Mouse (Mus musculus) embryonic facial prominence, embryonic 15.5 days (tissue): ENCODE measurements around the gene Hepacam. TPM values are rescaled to one million over a fixed set of nuclear protein-coding genes. Genes with fewer than 3 reads are reported as not detected.

Experiments
- ATAC-seq: fragments of 200-750 bp; cut with Nextera tagmentation; 2 replicates; pipeline ENCODE4 v1.8.0; 2017; ENCODE audit warnings: low read depth, moderate TSS enrichment; ENCODE audit not compliant: insufficient number of reproducible peaks, low FRiP score, low TSS enrichment
- H3K27ac ChIP-seq: fragments of 300-500 bp; sonication (generic); replicated peaks from 2 replicates; pipeline ENCODE4 v1.5.1; 2015; ENCODE audit warnings: mild to moderate bottlenecking, inconsistent platforms
- H3K27me3 ChIP-seq: fragments of 300-500 bp; sonication (generic); 2 replicates; pipeline ENCODE4 v1.6.1; 2015; ENCODE audit warnings: inconsistent platforms
- H3K36me3 ChIP-seq: fragments of 300-500 bp; sonication (generic); 2 replicates; pipeline ENCODE4 v1.6.1; 2015; ENCODE audit warnings: mild to moderate bottlenecking, inconsistent platforms
- H3K4me1 ChIP-seq: fragments of 300-500 bp; sonication (generic); 2 replicates; pipeline ENCODE4 v1.6.1; 2015; ENCODE audit warnings: inconsistent platforms
- H3K4me2 ChIP-seq: fragments of 300-500 bp; sonication (generic); replicated peaks from 2 replicates; pipeline ENCODE4 v1.6.1; 2015; ENCODE audit warnings: mild to moderate bottlenecking, inconsistent platforms
- H3K4me3 ChIP-seq: fragments of 300-500 bp; sonication (generic); replicated peaks from 2 replicates; pipeline ENCODE4 v1.5.1; 2015; ENCODE audit warnings: mild to moderate bottlenecking, inconsistent platforms
- H3K9ac ChIP-seq: fragments of 300-500 bp; sonication (generic); 2 replicates; pipeline ENCODE4 v1.6.1; 2015; ENCODE audit warnings: inconsistent platforms
- H3K9me3 ChIP-seq: fragments of 300-500 bp; sonication (generic); replicated peaks from 2 replicates; pipeline ENCODE4 v1.6.1; 2016; ENCODE audit warnings: inconsistent platforms
- WGBS: fragments of 180-500 bp; shearing (Covaris S2); methylation state at CpG from one replicate; pipeline ENCODE4 v1.1.7; 2015; 5-methylcytosine and 5-hydroxymethylcytosine counted together
- polyA plus RNA-seq: library from polyadenylated mRNA; unstranded; fragments of >200 nt; fragmentation: Nextera tagmentation; extraction: Ambion mirVana; gene quantifications from 2 replicates; pipeline ENCODE4 v1.2.1, GENCODE M21; 2015

The Hepacam gene
- polyA plus RNA-seq, 1 experiment from 2014 or later: 0.64 TPM

GRCm38 (mm10) chr9:37390891-37391290 lies 23.7 kb downstream of the Hepacam start:
- Histone ChIP-seq H3K4me1 (no peaks in the 10 kb centered on the region), H3K4me3 (no peak overlapping the region), H3K9ac (no peak overlapping the region), H3K27ac (no peak overlapping the region), H3K27me3 (peaks cover 6% of the 10 kb centered on the region; the same call in 1 of the 2 replicates), H3K4me2 (no peak overlapping the region), H3K36me3 (no peaks in the 10 kb centered on the region), H3K9me3 (no peaks in the 10 kb centered on the region)
- WGBS: 68% methylated on average over 2 of the region's 2 CpGs
- ATAC-seq: no peak

- Histone ChIP-seq H3K36me3 (no peaks in the 10 kb centered on the region), H3K9me3 (no peaks in the 10 kb centered on the region), H3K27me3 (0 out of 2 replicates have a peak, but pooled peaks cover under 1% of the 10 kb centered on the region), H3K4me1 (no peaks in the 10 kb centered on the region), H3K27ac (no peak overlapping the region), H3K9ac (no peak overlapping the region), H3K4me3 (no peak overlapping the region), H3K4me2 (no peak overlapping the region)
- no peak for ATAC-seq
- 76% methylated on average over 2 of the region's 2 CpGs for WGBS
These were observed 24.9 kb downstream of the Hepacam start for GRCm38 (mm10) chr9:37392071-37392470.

GRCm38 (mm10) chr9:37393482-37394131 lies 26.5 kb downstream of the Hepacam start:
- Histone ChIP-seq H3K9ac (no peak overlapping the region), H3K36me3 (no peaks in the 10 kb centered on the region), H3K4me1 (no peaks in the 10 kb centered on the region), H3K4me2 (no peak overlapping the region), H3K27ac (no peak overlapping the region), H3K9me3 (no peaks in the 10 kb centered on the region), H3K4me3 (no peak overlapping the region), H3K27me3 (no peaks in the 10 kb centered on the region)
- ATAC-seq: no peak
- WGBS: 71% methylated on average over 8 of the region's 8 CpGs

- no peak overlapping the region for H3K4me2 ChIP-seq
- H3K4me1 ChIP-seq: no peaks in the 10 kb centered on the region
- H3K27ac ChIP-seq: no peak overlapping the region
- H3K27me3 ChIP-seq: no peaks in the 10 kb centered on the region; the same call in 1 of the 2 replicates
- no peaks in the 10 kb centered on the region for H3K36me3 ChIP-seq
- ATAC-seq: no peak
- H3K9me3 ChIP-seq: no peaks in the 10 kb centered on the region
- H3K9ac ChIP-seq: no peak overlapping the region
- WGBS: 77% methylated on average over 2 of the region's 2 CpGs
- no peak overlapping the region for H3K4me3 ChIP-seq
These were observed 33.4 kb downstream of the Hepacam start for GRCm38 (mm10) chr9:37400585-37400984.

GRCm38 (mm10) chr9:37401802-37402201 lies 34.7 kb downstream of the Hepacam start, which contains the start of gene Robo4:
Gene Robo4, plus strand, starts transcription at chr9:37401897.
- no peak within 1 kb of the TSS for H3K9ac ChIP-seq
- ATAC-seq: no peak
- H3K9me3 ChIP-seq: no peaks in the 10 kb centered on the region
- 26% methylated on average over 7 of the region's 7 CpGs for WGBS
- H3K27ac ChIP-seq: no peak within 1 kb of the TSS
- H3K4me3 ChIP-seq: peak within 1 kb of the TSS; percentile 18; the same call in 1 of the 2 replicates
- no peak within 1 kb of the TSS for H3K4me2 ChIP-seq
- no peaks in the 10 kb centered on the region for H3K36me3 ChIP-seq
- no peaks in the 10 kb centered on the region for H3K4me1 ChIP-seq
- H3K27me3 ChIP-seq: peaks cover 7% of the 10 kb centered on the region; the same call in 1 of the 2 replicates

GRCm38 (mm10) chr9:37402501-37402900 lies 35.4 kb downstream of the Hepacam start:
- WGBS: 88% methylated on average over 7 of the region's 7 CpGs
- no peaks in the 10 kb centered on the region for H3K9me3 ChIP-seq
- H3K4me2 ChIP-seq: no peak overlapping the region
- no peaks in the 10 kb centered on the region for H3K36me3 ChIP-seq
- no peak overlapping the region for H3K27ac ChIP-seq
- H3K4me3 ChIP-seq: peak overlapping the region; percentile 18; the same call in 1 of the 2 replicates
- peaks cover 13% of the 10 kb centered on the region; the same call in 1 of the 2 replicates for H3K27me3 ChIP-seq
- no peaks in the 10 kb centered on the region for H3K4me1 ChIP-seq
- ATAC-seq: no peak
- no peak overlapping the region for H3K9ac ChIP-seq

GRCm38 (mm10) chr9:37403011-37403410 lies 35.9 kb downstream of the Hepacam start:
- Histone ChIP-seq H3K4me2 (no peak overlapping the region), H3K27ac (no peak overlapping the region), H3K36me3 (no peaks in the 10 kb centered on the region), H3K9me3 (no peaks in the 10 kb centered on the region), H3K27me3 (peaks cover 13% of the 10 kb centered on the region; the same call in 1 of the 2 replicates), H3K9ac (no peak overlapping the region), H3K4me1 (no peaks in the 10 kb centered on the region), H3K4me3 (peak overlapping the region; percentile 18; the same call in 1 of the 2 replicates)
- ATAC-seq: no peak
- 86% methylated on average over 7 of the region's 7 CpGs for WGBS

GRCm38 (mm10) chr9:37406372-37406771 lies 39.2 kb downstream of the Hepacam start:
- ATAC-seq: no peak

GRCm38 (mm10) chr9:37407850-37408502 lies 40.8 kb downstream of the Hepacam start:
- WGBS: 13% methylated on average over 19 of the region's 19 CpGs
- no peaks in the 10 kb centered on the region; the same call in 1 of the 2 replicates for H3K4me1 ChIP-seq
- no peak for ATAC-seq
- no peak overlapping the region for H3K4me3 ChIP-seq
- H3K9me3 ChIP-seq: no peaks in the 10 kb centered on the region
- no peaks in the 10 kb centered on the region for H3K36me3 ChIP-seq
- peaks cover 18% of the 10 kb centered on the region for H3K27me3 ChIP-seq
- H3K27ac ChIP-seq: no peak overlapping the region
- no peak overlapping the region for H3K9ac ChIP-seq
- H3K4me2 ChIP-seq: no peak overlapping the region

More at GRCm38 (mm10) chr9:37406372-37406771, 39.2 kb downstream of the Hepacam start:
- no peak overlapping the region for H3K4me2 ChIP-seq
- H3K36me3 ChIP-seq: no peaks in the 10 kb centered on the region
- no peak overlapping the region for H3K27ac ChIP-seq
- no peak overlapping the region for H3K4me3 ChIP-seq
- WGBS: 0% methylated on average over 1 of the region's 1 CpGs
- peaks cover 18% of the 10 kb centered on the region for H3K27me3 ChIP-seq
- H3K9ac ChIP-seq: no peak overlapping the region
- no peaks in the 10 kb centered on the region; the same call in 1 of the 2 replicates for H3K4me1 ChIP-seq
- H3K9me3 ChIP-seq: no peaks in the 10 kb centered on the region

GRCm38 (mm10) chr9:37409698-37410445 lies 42.7 kb downstream of the Hepacam start:
- Histone ChIP-seq H3K36me3 (no peaks in the 10 kb centered on the region), H3K9ac (no peak overlapping the region), H3K4me2 (no peak overlapping the region), H3K9me3 (no peaks in the 10 kb centered on the region), H3K4me3 (no peak overlapping the region), H3K27me3 (peaks cover 18% of the 10 kb centered on the region; the same call in 1 of the 2 replicates), H3K27ac (no peak overlapping the region), H3K4me1 (no peaks in the 10 kb centered on the region; the same call in 1 of the 2 replicates)
- 69% methylated on average over 8 of the region's 8 CpGs for WGBS
- no peak for ATAC-seq

GRCm38 (mm10) chr9:37412989-37413388 lies 45.8 kb downstream of the Hepacam start:
- Histone ChIP-seq H3K4me1 (no peaks in the 10 kb centered on the region; the same call in 1 of the 2 replicates), H3K9me3 (no peaks in the 10 kb centered on the region), H3K27ac (no peak overlapping the region), H3K4me3 (no peak overlapping the region), H3K36me3 (no peaks in the 10 kb centered on the region), H3K4me2 (no peak overlapping the region), H3K9ac (no peak overlapping the region), H3K27me3 (peaks cover 5% of the 10 kb centered on the region; the same call in 1 of the 2 replicates)
- ATAC-seq: no peak
- 51% methylated on average over 3 of the region's 3 CpGs for WGBS
